Mouse (Mus musculus): ENCODE measurements around the gene Lrrc75a. TPM values are rescaled to one million over a fixed set of nuclear protein-coding genes. Genes with fewer than 3 reads are reported as not detected.
A peak's percentile ranks its signal among the peaks of the same experiment; 100 is the strongest.

The Lrrc75a gene
- total RNA-seq, 2 experiments from 2014 or later = 6.3 to 7.9 TPM

DNA sequence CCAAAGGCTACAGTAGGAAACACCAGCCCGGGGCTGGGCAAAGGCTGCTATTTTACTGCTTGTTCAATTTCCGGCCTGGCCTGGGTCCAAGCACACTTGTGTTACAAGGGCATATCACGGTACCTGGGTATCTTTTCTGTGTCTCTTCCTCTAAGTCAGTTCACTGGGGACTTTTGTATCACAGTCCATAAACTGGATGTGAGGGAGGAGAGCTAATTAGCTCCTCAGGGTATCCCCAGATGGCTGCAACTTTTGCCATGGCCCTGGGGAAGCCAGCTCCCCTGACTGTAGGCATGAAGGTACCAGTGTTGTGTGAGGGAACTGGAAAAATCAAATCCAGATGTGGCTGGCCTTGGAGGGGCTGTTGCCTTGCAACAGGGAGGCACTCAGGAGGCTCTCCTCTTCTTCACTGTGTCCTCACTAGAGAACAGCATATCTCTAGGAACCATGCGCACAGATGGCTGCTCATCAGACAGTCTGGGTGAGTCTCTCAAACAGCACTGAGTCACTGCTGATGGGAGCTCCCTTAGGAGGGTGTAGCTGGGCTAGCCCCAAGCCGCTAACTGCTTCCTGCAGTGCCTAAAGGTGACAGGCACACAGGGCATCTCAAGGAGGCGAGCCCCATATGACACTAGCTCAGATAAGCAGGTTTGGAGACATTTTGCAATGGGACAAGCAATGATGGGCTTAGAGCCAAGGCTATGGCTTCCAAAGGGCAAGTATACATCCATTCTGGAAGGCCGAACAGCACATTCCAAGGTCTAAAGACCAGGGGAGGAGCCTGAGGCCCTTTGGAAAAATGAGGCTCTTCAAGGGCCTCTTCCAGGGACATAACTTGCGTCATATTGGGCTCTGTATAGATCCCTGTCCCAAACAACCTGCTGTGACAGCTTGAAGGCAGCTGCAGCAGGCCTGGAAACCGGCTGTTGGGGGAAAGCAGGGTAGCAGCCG lies 23.7 kb downstream of the Lrrc75a start:
- peak; percentile 40 to 62 for DNase-seq

DNA sequence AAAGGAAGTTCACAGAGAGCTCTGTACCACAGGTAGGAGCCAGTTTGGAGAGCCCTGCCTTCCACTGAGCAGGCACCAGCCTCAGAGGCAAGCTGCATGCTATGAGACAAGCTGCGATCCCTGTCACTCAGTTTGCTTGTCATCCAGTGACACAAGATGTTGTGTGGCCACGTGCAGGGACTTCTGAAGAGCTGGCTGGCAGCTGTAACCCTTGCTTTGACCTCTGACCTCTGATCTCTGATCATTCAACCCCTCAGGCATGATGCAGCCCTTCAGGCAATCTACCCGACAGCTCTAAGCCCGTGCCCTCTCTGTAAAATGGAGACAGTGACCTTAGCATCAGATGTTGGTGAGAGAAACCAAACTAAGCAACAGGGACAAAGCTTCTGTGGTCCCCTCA lies 25.5 kb downstream of the Lrrc75a start:
- intact Hi-C loops (cut with DNase I) = no loop called here
- DNase-seq = no peak

More for the DNA sequence above, 23.7 kb downstream of the Lrrc75a start:
- intact Hi-C loops (cut with DNase I) = no loop called here

DNA sequence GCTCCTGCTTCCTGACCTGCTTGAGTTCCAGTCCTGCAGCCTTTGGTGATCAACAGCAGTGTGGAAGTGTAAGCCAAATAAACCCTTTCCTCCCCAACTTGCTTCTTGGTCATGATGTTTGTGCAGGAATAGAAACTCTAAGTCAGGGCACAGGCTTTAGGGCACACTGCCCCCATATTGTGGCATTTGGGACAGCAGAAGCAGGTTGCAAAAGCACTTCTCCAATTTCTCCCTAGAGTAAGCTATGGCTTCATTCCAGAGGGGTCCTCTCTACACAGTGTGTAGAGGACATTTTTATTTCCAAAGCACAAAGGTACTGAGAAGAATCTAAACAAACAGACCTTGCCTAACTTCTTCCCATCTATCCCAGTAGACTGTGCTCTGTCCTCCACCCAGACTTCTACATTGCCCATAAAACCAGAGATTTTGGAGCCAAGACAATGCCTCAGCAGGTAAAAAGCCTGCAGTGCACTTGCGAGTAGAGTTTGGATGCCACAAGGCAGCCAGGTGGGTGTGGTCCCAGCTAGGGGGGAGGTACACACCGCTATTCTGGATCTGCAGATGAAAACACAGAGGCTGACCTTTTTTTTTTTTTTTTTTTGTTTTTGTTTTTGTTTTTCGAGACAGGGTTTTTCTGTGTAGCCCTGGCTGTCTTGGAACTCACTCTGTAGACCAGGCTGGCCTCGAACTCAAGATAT lies 26.6 kb downstream of the Lrrc75a start:
- intact Hi-C loops (cut with DNase I) = no loop called here
- DNase-seq = no peak

DNA sequence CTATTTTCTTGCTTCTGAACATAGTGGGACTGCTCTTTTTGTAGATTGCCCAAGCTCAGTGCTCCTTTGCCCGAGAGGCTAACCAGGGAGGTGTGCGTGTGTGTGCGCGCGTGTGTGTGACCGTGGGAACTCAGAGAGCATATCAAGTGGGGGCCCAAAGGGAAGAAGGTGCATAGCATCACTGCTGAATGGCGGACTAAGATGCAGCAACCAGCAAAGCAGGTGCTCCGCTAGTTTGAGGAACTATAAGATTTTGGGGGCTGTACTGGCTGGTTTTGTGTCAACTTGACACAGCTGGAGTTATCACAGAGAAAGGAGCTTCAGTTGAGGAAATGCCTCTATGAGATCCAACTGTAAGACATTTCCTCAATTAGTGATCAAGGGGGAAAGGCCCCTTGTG lies 27.2 kb downstream of the Lrrc75a start:
- intact Hi-C loops (cut with DNase I) = no loop called here
- DNase-seq = no peak

DNA sequence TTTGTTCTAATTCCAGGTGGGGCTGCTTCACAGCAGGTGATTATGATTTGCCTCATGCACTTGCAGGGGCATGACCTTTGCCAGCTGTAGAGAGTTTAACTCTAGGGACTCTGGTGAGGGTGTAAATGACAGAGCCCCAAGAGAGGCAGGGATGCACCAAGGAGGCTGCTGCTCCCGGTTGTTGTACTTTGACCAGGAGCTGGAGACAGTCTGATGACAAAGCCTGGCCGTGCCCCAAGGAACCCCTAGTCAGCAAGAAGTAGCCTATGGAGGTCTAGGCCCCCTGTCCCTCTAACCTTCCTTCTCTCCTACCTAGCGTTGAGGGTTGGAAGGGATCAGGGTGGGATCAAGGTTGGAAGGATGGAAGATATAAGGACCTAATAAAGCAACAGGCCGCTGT lies 32.9 kb downstream of the Lrrc75a start:
- DNase-seq = no peak
- intact Hi-C loops (cut with DNase I) = no loop called here

DNA sequence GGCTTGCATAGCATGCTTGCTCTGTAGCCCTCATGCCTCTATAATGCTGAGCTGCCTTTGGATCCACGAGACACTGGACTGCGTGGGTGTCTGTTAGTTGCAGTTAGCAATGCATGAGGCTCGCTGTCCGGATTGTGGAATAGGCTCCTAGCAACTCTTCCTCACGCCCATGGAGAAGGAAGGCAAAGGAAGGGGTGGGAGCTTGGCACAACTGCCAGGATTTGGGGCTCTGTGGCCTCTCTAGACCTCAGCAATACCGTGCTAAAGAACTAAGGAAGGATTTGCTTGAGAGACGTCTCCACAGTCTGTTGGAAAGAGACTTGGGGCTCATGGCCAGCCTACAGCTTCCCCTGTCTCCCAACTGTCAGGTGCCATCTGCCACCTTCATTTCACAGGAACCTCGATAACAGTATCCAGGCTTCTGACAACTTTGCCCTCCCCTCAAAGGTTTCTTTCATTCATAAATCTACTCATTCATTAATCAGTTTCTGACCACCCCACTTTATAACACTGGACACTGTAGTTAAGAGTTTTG lies 33.4 kb downstream of the Lrrc75a start:
- DNase-seq = no peak
- intact Hi-C loops (cut with DNase I) = no loop called here

DNA sequence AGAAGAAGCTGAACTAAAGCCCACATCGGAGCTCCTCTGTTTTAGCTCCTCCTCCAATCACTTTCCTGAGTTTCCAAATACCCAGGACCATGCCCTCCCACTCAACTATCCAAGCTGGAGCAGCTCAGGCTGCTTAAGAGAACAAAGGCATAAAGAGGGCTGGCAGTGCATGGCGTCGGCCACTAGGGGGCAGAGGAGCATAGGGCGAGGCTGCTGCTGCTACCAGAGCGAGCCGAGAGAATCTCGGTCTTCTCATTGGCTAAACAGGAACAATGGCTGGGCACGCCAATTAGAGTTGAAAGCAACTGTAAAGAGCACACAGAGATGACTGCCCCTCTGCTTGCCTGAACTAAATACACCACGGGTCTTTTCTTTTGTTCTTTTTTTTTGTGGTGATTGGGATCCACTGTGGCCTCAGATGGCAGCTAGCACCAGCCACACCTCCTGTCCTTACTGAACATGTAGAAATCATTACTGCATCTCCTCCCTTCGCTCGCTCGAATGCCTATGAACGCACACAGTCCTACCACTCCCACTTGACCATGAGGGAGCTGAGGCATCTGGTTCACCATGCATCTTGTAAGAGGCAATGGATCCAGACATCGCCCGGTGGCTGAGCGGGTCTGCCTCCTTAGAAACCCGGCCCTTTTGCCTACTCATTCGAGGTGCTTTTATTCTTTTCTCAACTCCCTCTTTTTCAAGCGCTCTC lies 34.5 kb downstream of the Lrrc75a start:
- intact Hi-C loops (cut with DNase I) = loop anchor here (1.0 to 2.0 kb wide), 2 partner anchors 35 to 61 kb away; partner anchors contain the start of genes Lrrc75a and Mmgt2
- peak; percentile 94 to 96 for DNase-seq

DNA sequence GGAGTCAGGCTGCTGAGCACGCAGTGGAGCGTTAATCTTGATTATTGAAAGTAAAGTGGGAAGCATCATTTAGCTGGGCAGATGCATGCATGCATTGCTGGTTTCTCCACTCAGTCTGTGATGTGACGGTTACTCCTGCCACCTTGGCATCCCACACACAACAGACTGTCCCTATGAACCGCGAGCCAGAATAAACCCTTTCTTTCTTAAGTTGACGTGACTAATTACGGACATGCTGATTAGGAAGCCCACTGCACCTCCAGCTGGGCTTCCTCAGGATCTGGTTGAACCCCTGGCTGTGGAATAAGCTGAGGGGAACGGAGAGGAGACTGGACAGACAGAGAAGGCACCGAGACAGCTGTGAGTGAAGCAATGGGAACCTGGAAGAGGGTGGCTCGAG lies 35.7 kb downstream of the Lrrc75a start:
- intact Hi-C loops (cut with DNase I) = loop anchor here (1.0 to 2.0 kb wide), 2 partner anchors 36 to 63 kb away; partner anchors contain the start of genes Lrrc75a and Mmgt2
- DNase-seq = no peak

DNA sequence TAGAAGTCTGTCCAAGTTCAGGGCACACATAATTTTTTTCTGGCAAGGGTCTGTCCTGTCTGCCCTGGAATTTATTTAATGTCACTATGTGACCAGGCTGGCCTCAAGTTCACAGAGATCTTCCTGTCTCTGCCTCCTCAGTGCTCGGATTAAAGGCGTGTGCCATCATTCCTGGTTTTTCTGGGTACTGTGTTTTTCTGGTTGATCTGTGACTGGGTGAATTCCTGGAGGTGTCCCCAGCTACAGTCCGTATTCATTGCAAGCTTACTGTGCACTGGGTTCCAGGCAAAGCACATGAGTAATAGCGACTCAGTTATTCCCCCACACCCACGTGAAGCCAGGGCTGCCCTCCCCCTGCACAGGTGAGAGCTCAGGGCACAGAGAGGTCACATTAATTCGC lies 38.0 kb downstream of the Lrrc75a start:
- intact Hi-C loops (cut with DNase I) = no loop called here
- no peak for DNase-seq

DNA sequence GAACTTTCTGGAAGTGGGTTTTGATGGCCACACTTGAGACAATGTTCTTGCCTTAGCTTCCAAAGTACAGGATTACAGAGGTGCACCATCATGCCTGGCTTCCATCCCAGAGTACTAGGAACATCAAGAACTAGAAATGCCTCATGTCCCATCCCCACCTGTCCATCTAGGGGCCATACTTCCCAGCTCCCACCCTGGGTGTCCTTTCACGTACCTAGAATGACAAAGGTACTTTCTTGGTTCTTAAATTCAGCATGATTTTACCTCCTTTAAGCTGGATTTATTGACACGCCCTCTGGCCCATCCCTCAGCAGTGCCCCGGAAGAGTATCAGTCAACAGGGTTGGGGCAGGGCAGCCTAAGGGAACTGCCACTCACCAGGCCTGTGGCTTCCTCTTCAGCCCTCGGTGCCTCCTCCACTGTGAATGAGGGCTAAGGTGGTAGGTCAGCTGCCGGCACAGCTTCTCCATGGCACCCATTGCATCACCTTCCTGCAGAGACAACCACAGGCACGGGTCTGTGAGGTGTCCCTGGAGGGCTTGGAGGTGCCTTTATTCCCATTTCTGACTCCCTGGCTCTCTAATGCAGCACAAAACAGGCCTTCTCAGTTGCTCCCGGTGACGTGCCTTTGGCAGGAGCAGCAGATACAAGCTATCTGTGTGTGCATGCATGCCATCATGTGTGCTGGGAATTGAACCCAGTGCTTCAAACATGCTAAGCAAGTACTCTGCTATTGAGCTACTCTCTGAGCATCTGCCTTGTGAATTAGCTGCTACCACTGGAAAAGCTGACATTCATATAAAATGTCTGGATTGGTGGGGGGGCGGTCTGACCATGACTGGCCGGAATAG lies 39.3 kb downstream of the Lrrc75a start:
- intact Hi-C loops (cut with DNase I) = no loop called here
- no peak for DNase-seq

DNA sequence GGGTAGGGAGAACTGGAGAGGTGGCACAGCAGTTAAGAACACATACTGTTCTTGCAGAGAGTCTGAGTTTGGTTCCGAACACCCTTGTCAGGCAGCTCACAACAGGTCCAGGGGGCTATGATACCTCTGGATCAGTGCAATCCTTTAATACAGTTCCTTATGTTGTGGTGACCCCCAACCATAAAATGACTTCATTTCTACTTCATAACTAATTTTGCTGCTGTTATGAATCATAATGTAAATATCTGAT lies 40.4 kb downstream of the Lrrc75a start:
- intact Hi-C loops (cut with DNase I) = no loop called here
- no peak for DNase-seq

DNA sequence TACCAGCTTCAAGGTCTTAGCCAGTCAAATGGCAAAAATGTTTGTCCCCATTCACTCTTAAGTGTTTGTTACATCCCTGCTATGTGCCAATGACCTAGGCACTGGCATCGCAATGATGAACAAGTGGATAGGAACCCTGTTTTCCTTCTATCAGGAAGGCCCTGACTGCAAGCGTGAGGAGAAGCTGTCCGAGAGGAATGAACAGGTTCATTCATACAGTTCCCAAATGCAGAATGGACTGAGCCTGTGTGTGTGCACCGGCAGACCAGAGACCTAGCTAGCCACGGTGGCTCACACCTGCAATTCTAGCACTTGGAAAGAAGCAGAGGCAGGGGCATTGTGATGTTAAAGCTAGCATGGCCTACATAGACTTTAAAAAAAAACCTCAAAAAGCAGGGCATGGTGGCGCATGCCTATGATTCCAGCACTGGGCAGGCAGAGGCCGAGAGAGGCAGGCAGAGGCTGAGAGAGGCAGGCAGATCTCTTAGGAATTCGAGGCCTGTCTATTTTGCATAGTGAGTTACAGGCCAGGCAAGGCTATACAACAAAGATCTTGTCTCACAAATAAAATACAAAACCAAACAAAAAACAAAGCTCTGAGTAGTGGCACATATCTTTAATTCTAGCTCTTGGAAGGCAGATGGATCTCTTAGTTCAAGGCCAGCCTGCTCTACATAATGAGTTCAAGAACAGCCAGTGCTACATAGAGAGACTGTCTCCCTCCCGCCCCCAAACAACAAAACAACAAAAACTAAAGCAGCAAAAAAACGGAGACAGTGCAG lies 41.0 kb downstream of the Lrrc75a start:
- intact Hi-C loops (cut with DNase I) = no loop called here
- no peak for DNase-seq

DNA sequence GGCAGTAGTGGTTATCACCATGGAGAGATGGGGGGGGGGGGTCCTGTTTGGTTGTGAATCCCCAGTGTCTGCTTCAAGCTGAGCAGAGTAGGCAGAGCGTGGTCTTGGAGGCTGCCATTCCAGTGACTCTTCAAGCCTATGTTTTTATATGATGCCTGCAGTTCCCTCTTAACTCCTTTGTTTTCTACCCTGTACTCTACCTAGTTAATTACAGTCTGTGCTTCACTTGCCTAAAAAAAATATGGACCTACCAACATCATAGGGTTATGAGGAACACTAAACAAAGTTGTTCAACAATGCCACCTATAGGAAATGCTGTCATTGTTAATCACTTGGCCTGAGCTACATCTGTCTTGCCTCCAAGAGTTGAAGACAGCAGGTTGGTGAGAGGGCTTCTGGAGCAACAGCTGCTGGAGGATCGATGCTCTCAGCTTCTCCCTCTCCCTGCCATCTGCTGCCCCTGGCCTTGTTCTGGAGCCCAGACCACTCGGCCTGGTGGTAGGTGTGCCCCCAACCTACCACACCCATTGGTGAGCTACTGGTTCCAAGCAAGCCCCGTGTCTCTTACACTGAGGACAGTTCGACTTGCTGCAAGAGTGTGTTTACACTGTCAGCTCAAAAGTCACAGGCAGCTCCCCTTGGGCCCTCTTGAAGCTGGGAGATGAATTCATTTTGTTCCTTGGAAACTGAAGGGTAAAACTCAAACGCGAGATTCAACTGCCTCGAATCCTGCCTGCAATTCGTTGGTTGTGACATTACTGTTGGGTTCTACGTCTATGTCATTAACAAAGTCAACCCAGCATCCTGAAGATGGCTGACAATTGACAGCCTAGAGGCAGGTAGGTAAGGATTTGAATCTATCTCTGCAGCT lies 41.8 kb downstream of the Lrrc75a start:
- intact Hi-C loops (cut with DNase I) = no loop called here
- no peak for DNase-seq

DNA sequence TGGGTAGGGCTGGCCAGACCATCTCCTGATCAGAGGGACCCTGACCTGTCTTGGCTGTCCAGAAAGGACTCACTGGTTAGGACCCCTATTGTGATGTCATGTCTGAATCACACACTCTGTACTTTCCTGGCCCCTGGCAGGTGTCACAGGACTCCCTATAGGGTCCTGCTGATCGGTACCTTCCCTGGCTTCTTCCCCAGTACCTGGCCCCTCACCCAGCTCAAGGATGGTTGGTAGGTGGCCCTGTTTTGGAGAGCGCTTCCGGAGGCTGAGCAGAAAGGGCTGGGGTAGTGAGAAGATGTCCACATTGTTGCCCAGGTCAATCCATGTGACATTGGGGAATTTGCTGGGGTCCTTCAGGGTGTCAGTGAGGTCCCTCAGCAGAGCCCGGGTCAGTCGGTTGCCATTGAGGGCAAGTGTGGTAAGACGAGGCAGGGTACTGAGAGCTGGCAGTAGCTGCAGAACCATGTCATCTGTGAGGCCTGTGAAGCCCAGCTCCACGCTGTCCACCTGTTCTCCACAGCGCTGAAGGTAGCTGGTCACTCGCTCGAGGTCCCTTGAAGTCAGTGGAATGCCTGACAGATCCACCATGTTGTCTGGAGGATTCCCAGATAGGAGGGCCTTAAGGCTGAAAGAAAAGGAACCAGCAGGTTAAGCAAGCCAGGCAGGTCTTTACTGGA lies 42.6 kb downstream of the Lrrc75a start:
- intact Hi-C loops (cut with DNase I) = no loop called here
- DNase-seq = no peak

DNA sequence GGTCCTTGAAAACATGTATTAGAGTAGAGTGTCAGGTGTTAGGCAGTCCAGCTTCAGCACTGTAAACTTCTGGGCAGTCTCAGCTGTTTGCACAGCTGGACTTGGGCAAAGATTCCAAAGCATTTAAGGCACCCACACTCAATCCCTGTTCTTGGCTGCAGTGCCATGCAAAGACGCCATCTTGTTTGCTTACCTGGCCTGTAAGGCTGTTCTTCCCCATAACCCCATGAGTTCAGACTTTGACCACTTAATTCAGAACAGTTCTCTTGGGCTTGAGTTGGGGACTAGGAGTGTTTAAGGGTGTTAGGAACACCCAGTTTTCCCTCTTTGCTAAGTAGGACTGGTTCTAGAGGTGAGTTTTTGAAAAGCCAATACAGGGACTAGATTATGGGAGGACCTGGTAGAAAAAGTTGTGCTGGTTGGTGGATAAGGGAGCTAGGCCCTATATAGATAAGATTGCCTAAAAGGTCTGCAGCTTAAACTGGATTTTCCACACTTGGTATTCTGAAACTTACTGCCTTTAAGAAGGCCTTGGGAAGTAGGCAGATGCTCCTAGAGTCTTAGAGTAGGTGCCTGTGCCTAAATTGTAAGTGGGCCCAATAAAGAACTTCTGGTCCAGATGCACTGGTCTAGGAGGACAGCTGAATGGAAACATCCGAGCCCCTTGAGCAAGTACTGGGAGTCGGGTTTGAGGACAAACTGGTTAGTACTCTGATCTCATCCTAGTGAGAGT lies 43.3 kb downstream of the Lrrc75a start:
- DNase-seq = no peak
- intact Hi-C loops (cut with DNase I) = loop anchor here (5.0 kb wide), 1 partner anchor 212 kb away; no protein-coding TSS in a partner anchor

DNA sequence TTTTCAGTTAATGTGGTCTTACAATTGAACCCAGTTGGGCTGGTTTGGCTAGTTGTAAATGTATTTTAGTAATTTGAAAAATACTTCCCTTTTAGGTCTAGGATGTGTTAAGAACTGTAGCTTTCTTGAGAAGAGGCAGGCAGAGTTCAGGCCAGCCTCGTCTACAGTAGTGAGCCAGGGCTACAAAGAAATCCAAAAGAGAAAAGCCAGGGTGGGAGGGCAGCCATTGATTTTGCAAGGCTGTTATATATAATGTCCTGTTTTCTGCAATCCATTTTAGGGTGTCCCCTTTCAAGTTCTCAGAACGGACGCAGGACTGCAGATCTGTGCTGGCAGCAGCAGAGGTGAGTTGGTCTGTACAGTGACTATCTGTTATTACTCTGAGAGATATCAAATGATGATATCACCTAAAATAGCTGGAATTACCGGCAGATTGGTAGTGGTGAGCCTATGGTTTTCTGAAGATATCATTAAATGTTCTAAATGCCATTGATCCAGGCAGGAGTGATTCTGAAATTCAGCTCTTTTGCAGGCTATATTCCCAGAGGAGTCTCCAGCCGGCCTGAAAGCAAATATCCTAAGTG lies 44.1 kb downstream of the Lrrc75a start:
- DNase-seq = no peak
- intact Hi-C loops (cut with DNase I) = loop anchor here (5.0 kb wide), 1 partner anchor 213 kb away; no protein-coding TSS in a partner anchor
